Mouse (Mus musculus) lung, embryonic 14.5 days (tissue): ENCODE data around the gene Mrps6. TPM values are rescaled to one million over a fixed set of nuclear protein-coding genes. Genes with fewer than 3 reads are reported as not detected.

Experiments used
- ATAC-seq: fragments of 200-750 bp; cut with Nextera tagmentation; 2 replicates; pipeline ENCODE4 v1.8.0; 2017; ENCODE audit warnings: mild to moderate bottlenecking, moderate TSS enrichment, moderate library complexity; ENCODE audit not compliant: insufficient read depth
- DNase-seq: peaks from one replicate; pipeline ENCODE4 v3.0.0-alpha.2; 2015
- H3K27ac ChIP-seq: fragments of 300-500 bp; sonication (generic); 2 replicates; pipeline ENCODE4 v1.5.1; 2014; ENCODE audit warnings: low read depth, mild to moderate bottlenecking, moderate library complexity
- H3K27me3 ChIP-seq: fragments of 300-500 bp; sonication (generic); 2 replicates; pipeline ENCODE4 v1.6.1; 2014; ENCODE audit warnings: low read length, control low read depth; ENCODE audit not compliant: insufficient read depth
- H3K36me3 ChIP-seq: fragments of 300-500 bp; sonication (generic); 2 replicates; pipeline ENCODE4 v1.6.1; 2014; ENCODE audit warnings: control low read depth; ENCODE audit not compliant: insufficient read depth
- H3K4me1 ChIP-seq: fragments of 300-500 bp; sonication (generic); 2 replicates; pipeline ENCODE4 v1.6.1; 2014; ENCODE audit warnings: antibody characterized with exemption, control low read depth; ENCODE audit not compliant: insufficient read depth
- H3K4me2 ChIP-seq: fragments of 300-500 bp; sonication (generic); 2 replicates; pipeline ENCODE4 v1.6.1; 2014; ENCODE audit warnings: mild to moderate bottlenecking
- H3K4me3 ChIP-seq: fragments of 300-500 bp; sonication (generic); 2 replicates; pipeline ENCODE4 v1.5.1; 2014; ENCODE audit warnings: low read depth, low read length
- H3K9ac ChIP-seq: fragments of 300-500 bp; sonication (generic); 2 replicates; pipeline ENCODE4 v1.6.1; 2014
- H3K9me3 ChIP-seq: fragments of 300-500 bp; sonication (generic); 2 replicates; pipeline ENCODE4 v1.6.1; 2016; ENCODE audit warnings: low read depth, low read length, control low read depth
- CTCF ChIP-seq: IDR thresholded peaks from 2 replicates; pipeline ENCODE4 v1.5.1; 2016; ENCODE audit warnings: antibody characterized with exemption, low read depth
- WGBS: fragments of 180-500 bp; shearing (Covaris S2); extraction: QIAGEN DNeasy Blood & Tissue Kit; methylation state at CpG from one replicate; pipeline ENCODE4 v1.1.7; 2014; 5-methylcytosine and 5-hydroxymethylcytosine counted together
- polyA plus RNA-seq: library from polyadenylated mRNA; unstranded; fragments of >200 nt; fragmentation: Nextera tagmentation; extraction: Ambion mirVana; gene quantifications from 2 replicates; pipeline ENCODE4 v1.2.1, GENCODE M21; 2014

Gene Mrps6
- polyA plus RNA-seq, 1 experiment from 2014 or later: 76.4 TPM

GRCm38 (mm10) chr16:92139386-92140261 lies 81.6 kb downstream of the Mrps6 start:
- ATAC-seq (no peak), DNase-seq (no peak)
- no peaks in the 10 kb centered on the region for H3K9me3 ChIP-seq
- no peak for TF ChIP-seq CTCF
- no peaks in the 10 kb centered on the region for H3K27me3 ChIP-seq
- no peak overlapping the region for H3K9ac ChIP-seq
- 67% methylated on average over 15 of the region's 15 CpGs for WGBS
- H3K4me1 ChIP-seq: no peaks in the 10 kb centered on the region
- no peak overlapping the region for H3K4me2 ChIP-seq
- no peak overlapping the region for H3K27ac ChIP-seq
- no peak overlapping the region for H3K4me3 ChIP-seq
- H3K36me3 ChIP-seq: no peaks in the 10 kb centered on the region

GRCm38 (mm10) chr16:92140328-92140727 lies 82.3 kb downstream of the Mrps6 start:
- Histone ChIP-seq H3K4me2 (no peak overlapping the region), H3K9ac (no peak overlapping the region), H3K36me3 (no peaks in the 10 kb centered on the region), H3K27me3 (no peaks in the 10 kb centered on the region), H3K27ac (no peak overlapping the region), H3K4me3 (no peak overlapping the region), H3K9me3 (no peaks in the 10 kb centered on the region), H3K4me1 (no peaks in the 10 kb centered on the region)
- DNase-seq (no peak), ATAC-seq (no peak)
- no peak for TF ChIP-seq CTCF
- 74% methylated on average over 9 of the region's 9 CpGs for WGBS

- Histone ChIP-seq H3K9ac (no peak overlapping the region), H3K4me3 (no peak overlapping the region), H3K9me3 (no peaks in the 10 kb centered on the region), H3K27ac (no peak overlapping the region), H3K4me1 (no peaks in the 10 kb centered on the region), H3K36me3 (no peaks in the 10 kb centered on the region), H3K27me3 (no peaks in the 10 kb centered on the region), H3K4me2 (no peak overlapping the region)
- 92% methylated on average over 12 of the region's 12 CpGs for WGBS
- TF ChIP-seq CTCF: no peak
- DNase-seq (no peak), ATAC-seq (no peak)
Observed at GRCm38 (mm10) chr16:92141021-92141420, 83.0 kb downstream of the Mrps6 start.

- H3K27me3 ChIP-seq: no peaks in the 10 kb centered on the region
- ATAC-seq (no peak), DNase-seq (no peak)
- no peaks in the 10 kb centered on the region for H3K36me3 ChIP-seq
- no peak overlapping the region for H3K4me3 ChIP-seq
- no peak overlapping the region for H3K27ac ChIP-seq
- H3K4me2 ChIP-seq: no peak overlapping the region
- no peak for TF ChIP-seq CTCF
- no peaks in the 10 kb centered on the region for H3K4me1 ChIP-seq
- 72% methylated on average over 9 of the region's 9 CpGs for WGBS
- H3K9ac ChIP-seq: no peak overlapping the region
- H3K9me3 ChIP-seq: no peaks in the 10 kb centered on the region
Observed at GRCm38 (mm10) chr16:92142426-92143012, 84.4 kb downstream of the Mrps6 start.

GRCm38 (mm10) chr16:92147631-92148366 lies 89.7 kb downstream of the Mrps6 start:
- WGBS: 75% methylated on average over 12 of the region's 12 CpGs
- Histone ChIP-seq H3K9me3 (no peaks in the 10 kb centered on the region), H3K4me3 (no peak overlapping the region), H3K4me1 (no peaks in the 10 kb centered on the region), H3K27me3 (no peaks in the 10 kb centered on the region), H3K9ac (no peak overlapping the region), H3K4me2 (no peak overlapping the region), H3K36me3 (no peaks in the 10 kb centered on the region), H3K27ac (no peak overlapping the region)
- TF ChIP-seq CTCF: no peak
- ATAC-seq (no peak), DNase-seq (no peak)

- TF ChIP-seq CTCF: no peak
Observed at GRCm38 (mm10) chr16:92148367-92148728, 90.3 kb downstream of the Mrps6 start.

GRCm38 (mm10) chr16:92150975-92151374 lies 92.9 kb downstream of the Mrps6 start:
- Histone ChIP-seq H3K27ac (no peak overlapping the region), H3K27me3 (no peaks in the 10 kb centered on the region), H3K4me3 (no peak overlapping the region), H3K9me3 (no peaks in the 10 kb centered on the region), H3K4me1 (no peaks in the 10 kb centered on the region), H3K36me3 (no peaks in the 10 kb centered on the region), H3K4me2 (no peak overlapping the region), H3K9ac (no peak overlapping the region)
- no peak for ATAC-seq
- DNase-seq: no peak
- WGBS: 65% methylated on average over 4 of the region's 4 CpGs
- no peak for TF ChIP-seq CTCF

More at GRCm38 (mm10) chr16:92148367-92148728, 90.3 kb downstream of the Mrps6 start:
- H3K9ac ChIP-seq: no peak overlapping the region
- ATAC-seq: no peak
- H3K27me3 ChIP-seq: no peaks in the 10 kb centered on the region
- H3K4me1 ChIP-seq: no peaks in the 10 kb centered on the region
- 75% methylated on average over 2 of the region's 2 CpGs for WGBS
- no peaks in the 10 kb centered on the region for H3K36me3 ChIP-seq
- DNase-seq: no peak
- no peak overlapping the region for H3K4me2 ChIP-seq
- H3K27ac ChIP-seq: no peak overlapping the region
- no peaks in the 10 kb centered on the region for H3K9me3 ChIP-seq
- H3K4me3 ChIP-seq: no peak overlapping the region
